Mouse (Mus musculus) adrenal gland, postnatal 14 days (tissue): ENCODE measurements at regions not wholly inside any gene's neighbourhood (a gene's known extent, or its start where the extent isn't known, plus 50 kb on each side); places are given as distances from the start of the nearest gene placed in this dataset.
A peak's percentile ranks its signal among the peaks of the same experiment; 100 is the strongest.
"Not testable (repeated sequence)": the region's sequence is repeated elsewhere in the genome, so short reads cannot be mapped to it uniquely, and the experiment has no call there.

Source experiments
- DNase-seq: peaks from one replicate; pipeline ENCODE4 v3.0.0; 2021; ENCODE audit warnings: mixed read lengths

GRCm38 (mm10) chr3:147824451-147824850 lies 972.3 kb downstream of the Ttll7 start:
- no peak for DNase-seq

GRCm38 (mm10) chr3:147814080-147814650 lies 962.0 kb downstream of the Ttll7 start:
- DNase-seq: no peak

DNA sequence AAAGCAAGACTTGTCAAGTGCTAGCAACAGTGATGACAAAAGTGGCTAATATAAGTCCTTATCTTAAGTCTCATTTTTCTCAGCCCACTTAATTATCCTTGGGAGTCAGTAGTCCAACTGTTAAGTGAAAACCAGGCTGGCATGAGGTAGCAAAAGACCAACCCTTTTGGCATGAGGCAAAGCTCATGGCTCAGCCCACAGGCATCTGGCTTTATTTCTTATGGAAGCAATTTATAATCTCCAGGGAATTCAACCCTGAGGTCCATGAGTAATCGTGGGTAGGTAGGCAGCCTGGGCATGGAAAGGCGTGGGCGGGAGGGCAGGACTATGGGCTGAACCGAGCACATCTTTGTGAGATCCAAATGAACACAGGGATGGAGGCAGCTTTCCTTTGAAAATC lies 950.4 kb downstream of the Ttll7 start:
- no peak for DNase-seq

GRCm38 (mm10) chr3:147796524-147796923 lies 944.4 kb downstream of the Ttll7 start:
- no peak for DNase-seq

GRCm38 (mm10) chr3:147795116-147795515 lies 942.9 kb downstream of the Ttll7 start:
- DNase-seq: no peak

GRCm38 (mm10) chr3:147786555-147786954 lies 934.4 kb downstream of the Ttll7 start:
- no peak for DNase-seq

DNA sequence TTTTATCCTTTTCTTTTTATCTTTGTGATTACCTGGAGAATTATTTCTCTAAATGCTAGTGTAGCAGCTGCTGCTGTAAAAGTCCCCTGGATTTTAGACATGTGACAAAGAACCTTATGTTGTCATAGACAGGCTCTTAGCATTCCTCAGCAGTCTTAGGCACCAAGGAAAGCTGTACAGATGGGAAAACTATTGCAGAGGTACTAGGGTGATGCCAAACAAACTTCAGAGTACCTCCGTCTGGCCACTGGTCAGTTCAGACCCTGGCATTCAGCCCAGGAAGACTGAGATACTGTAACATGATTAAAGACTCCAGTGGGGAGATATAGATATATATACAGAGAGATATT lies 898.6 kb downstream of the Ttll7 start:
- peak; percentile 6 for DNase-seq

GRCm38 (mm10) chr3:147749939-147750841 lies 898.0 kb downstream of the Ttll7 start:
- DNase-seq: no peak

GRCm38 (mm10) chr3:147749442-147749841 lies 897.3 kb downstream of the Ttll7 start:
- DNase-seq: no peak

DNA sequence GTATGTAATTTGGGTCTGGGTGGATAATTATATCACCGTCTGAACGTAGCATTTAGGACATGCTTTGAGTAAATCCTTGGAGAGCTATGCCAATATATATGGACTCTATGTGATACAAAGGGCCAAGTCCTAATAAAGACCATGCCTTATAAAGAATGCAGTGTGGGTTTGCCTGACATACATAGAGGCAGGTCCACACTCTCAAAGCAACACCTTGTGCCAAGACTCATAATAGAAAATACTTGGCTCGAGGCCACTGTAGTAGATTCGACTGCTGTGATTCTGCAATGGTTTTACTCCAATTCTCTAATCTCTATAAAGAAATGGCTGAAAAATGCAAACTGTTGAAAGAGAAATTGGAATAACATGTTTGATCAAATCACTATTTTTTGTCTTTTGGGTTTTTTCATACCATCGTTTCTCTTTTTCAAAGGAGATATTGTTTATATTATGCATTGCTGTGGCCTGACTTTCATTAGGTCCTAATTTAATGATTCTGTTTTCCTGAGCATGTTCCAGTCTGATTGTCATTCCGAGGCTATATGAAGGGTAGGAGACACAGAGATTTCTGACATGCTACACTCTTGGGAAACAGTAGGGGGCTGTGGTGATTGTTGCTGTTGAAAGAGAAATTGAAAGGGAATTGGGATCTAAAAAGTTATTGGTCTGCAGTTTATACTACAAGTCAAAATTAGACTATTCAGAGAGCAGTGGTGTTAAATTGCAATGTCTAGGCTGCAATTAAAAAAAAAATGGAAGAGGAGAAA lies 884.7 kb downstream of the Ttll7 start:
- DNase-seq: no peak

DNA sequence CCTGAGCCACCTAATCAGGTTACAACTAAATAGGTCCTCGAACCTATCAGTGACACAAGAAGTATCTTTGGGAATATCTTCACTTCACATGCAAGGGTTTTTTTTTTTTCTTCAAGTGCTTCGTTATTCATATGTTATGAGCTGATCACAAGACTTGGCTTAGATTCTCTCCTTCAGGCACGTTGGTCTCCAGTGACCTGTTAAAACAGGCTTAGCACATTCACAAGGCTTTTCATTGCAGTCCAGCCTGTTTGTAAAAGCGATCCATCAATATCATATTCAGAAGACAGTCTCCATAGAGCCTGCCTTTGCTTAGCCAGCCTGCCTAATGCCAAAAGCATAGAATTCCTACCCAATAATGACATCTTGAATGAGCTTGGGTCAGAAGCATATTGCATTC lies 864.2 kb downstream of the Ttll7 start:
- DNase-seq: no peak

GRCm38 (mm10) chr3:147707401-147707801 lies 855.2 kb downstream of the Ttll7 start:
- DNase-seq: no peak

DNA sequence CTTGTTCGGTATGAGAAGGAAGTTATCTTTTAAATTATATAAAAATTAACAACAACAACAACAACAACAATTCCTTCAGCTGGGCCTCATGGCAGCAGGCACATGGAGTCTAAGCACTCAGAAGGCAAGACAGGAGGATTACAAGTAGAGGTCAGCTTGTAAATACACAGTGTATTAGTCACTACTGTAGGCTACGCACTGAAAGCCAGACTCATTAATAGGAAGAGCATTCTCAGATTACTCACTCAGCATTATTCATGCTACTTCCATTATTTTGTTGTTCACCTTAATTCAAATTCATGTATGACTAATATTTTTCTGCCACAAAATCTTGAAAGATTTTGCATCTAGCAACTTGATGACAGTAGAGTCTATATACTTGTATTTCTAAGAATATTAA lies 831.6 kb downstream of the Ttll7 start:
- no peak for DNase-seq

- DNase-seq: no peak
Measured at GRCm38 (mm10) chr3:147680299-147680698, 828.1 kb downstream of the Ttll7 start.

GRCm38 (mm10) chr3:147662572-147662971 lies 810.4 kb downstream of the Ttll7 start:
- no peak for DNase-seq

DNA sequence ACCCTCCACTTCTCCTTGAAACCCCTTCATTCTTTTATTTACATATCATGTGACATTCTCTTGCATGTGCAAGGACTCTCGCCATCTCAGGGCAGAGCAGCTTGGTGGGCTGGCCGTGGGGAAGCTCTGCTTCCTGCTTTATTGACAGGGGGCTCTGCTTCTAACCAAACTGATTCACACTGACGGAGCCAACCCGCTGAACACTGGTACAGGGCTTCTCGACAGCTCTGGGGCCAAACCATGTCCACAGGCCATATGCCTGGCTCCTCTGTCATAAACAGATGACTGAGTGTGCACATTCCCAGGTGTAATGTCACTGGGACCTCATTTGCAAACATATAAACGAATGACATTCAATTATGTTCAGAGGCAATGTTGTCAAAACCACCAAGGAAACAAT lies 800.7 kb downstream of the Ttll7 start:
- no peak for DNase-seq

DNA sequence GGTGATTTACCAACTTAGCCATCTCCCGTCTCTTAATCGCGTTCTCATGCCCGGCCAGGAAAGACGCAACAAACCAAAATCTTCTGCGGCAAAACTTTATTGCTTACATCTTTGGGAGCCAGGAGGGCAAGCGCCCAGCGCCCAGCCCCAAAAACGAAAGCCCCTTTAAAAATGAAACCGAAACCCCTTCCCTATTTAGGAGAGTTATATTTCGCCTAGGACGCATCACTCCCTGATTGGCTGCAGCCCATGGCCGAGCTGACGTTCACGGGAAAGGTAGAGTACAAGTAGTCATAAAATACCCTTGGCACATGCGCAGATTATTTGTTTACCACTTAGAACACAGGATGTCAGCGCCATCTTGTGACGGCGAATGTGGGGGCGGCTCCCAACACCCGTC lies 783.3 kb downstream of the Ttll7 start:
- not testable (repeated sequence) for DNase-seq

- DNase-seq: no peak
Measured at GRCm38 (mm10) chr3:147631151-147631550, 779.0 kb downstream of the Ttll7 start.

- no peak for DNase-seq
Measured at GRCm38 (mm10) chr3:147583697-147584315, 731.6 kb downstream of the Ttll7 start.

DNA sequence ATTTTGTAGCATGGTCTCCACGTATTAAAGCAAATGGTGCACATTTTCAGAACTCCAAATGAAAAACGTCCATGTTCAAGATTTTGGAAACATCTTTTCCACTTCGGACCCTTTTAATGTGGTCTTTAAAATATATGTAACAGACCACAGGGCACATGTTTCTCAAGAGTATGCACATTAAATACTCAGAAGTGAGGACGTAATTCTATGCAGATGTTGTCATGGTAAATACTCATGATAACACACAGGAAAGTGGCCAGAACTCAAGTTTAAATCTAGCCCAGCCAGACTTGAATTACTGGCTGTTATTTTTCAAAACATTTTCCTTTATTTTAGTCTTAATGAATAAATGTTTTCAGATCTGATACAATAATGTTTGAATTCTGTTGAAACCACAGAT lies 719.7 kb downstream of the Ttll7 start:
- no peak for DNase-seq

DNA sequence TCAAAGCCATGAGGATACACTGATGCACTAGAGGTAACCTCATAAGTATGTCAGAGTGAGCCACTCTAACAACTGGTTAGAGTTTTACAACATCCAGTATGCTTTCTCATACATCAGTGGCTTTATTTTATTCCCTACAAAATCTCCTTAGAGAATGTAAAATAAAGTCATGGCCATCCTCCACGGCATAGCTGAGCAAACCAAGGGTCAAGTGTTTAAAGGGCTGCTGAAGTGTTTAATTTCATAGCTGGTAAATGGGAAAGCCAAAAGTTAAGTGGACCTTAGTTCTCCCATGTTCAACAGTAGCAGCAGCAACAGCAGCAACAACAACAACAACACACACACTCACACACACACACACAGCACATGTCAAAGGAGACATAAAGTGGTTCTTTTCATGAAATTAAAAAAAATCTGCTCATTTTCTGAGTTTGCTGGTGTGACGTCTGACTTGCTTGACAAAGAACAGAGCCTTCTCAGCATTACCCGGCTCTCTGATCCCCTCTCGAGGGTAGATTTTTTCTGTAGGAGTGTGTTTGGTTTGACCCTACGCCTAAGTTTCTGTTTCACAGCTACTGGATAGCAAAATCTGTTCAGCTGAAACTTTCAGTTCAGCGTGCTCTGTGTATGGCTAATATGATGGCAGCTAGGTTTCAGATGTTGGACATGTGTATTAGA lies 693.3 kb downstream of the Ttll7 start:
- no peak for DNase-seq

- DNase-seq: no peak
Measured at GRCm38 (mm10) chr3:147542285-147542684, 690.1 kb downstream of the Ttll7 start.
